Mouse (Mus musculus): ENCODE measurements at regions not wholly inside any gene's neighbourhood (a gene's known extent, or its start where the extent isn't known, plus 50 kb on each side); places are given as distances from the start of the nearest gene placed in this dataset.

- TF ChIP-seq CTCF (conservative IDR thresholded peaks at IDR 0.05; ENCODE audit: low read length) (no peak), POU5F1 (IDR thresholded peaks at IDR 0.05; ENCODE audit: borderline replicate concordance, low read length) (no peak)
Observed at GRCm38 (mm10) chr14:120170733-120171132, 104.7 kb upstream of the Mbnl2 start.

All from E14TG2a.4 (cell line).